Mouse (Mus musculus): ENCODE measurements around the gene Camkv. TPM values are rescaled to one million over a fixed set of nuclear protein-coding genes. Genes with fewer than 3 reads are reported as not detected.

The Camkv gene
- polyA plus RNA-seq, 1 experiment from 2014 or later = 25.1 TPM

DNA sequence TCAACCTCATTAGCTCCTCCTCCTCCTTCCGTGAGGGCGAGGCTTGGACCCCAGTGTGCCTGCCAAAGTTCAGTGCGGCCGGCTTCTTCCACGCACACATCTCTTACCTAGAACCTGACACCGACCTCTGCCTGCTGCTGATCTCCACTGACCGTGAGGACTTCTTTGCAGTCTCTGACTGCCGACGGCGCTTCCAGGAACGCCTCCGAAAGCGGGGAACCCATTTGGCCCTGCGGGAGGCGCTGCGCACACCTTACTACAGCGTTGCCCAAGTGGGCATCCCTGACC is 33.9 kb upstream of the Camkv start:
- Histone ChIP-seq H3K4me1 (ENCODE audit: control insufficient read depth, insufficient read depth, low read length) (peaks cover 12% of the 10 kb centered on the region), H3K9ac (ENCODE audit: low read length) (peak overlapping the region; percentile 48), H3K4me2 (ENCODE audit: low read length) (peak overlapping the region; percentile 55), H3K27ac (ENCODE audit: low read depth, low read length) (no peak overlapping the region), H3K36me3 (ENCODE audit: control insufficient read depth, insufficient read depth, low read length) (peaks cover 25% of the 10 kb centered on the region), H3K27me3 (replicated peaks; ENCODE audit: control insufficient read depth, insufficient read depth, low read length) (peaks cover 4% of the 10 kb centered on the region; the same call in 1 of the 2 replicates), H3K4me3 (ENCODE audit: low read depth, low read length) (peak overlapping the region; percentile 21), H3K9me3 (replicated peaks; ENCODE audit: control insufficient read depth, low read length) (no peaks in the 10 kb centered on the region)
- DNase-seq (ENCODE audit: low spot score) = no peak
- ATAC-seq = no peak; the same call in 1 of the 2 replicates
- WGBS = 5% methylated on average over 17 of the region's 17 CpGs

DNA sequence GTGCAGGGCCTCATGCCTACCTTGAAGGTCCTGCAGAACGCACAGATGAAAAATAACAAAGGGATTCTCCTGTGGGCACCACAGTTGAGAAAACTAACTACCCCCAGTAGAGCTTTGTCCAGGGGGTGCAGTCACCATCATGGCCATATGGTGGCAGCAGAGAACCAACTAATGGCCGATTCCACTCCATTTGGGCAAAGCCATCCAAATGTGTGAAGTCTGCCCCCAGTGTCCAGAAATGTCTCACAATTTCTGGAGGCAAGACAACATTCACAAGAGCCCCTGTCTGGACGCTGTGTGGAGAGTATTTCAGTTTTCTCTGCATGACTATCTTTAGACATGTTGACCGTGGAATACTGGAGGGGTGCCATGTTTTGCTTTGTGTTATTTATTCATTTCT is 30.7 kb upstream of the Camkv start:
- peak; percentile 49 for ATAC-seq
- Histone ChIP-seq H3K9ac (ENCODE audit: low read length) (no peak overlapping the region), H3K4me3 (ENCODE audit: low read depth, low read length) (no peak overlapping the region), H3K27me3 (replicated peaks; ENCODE audit: control insufficient read depth, insufficient read depth, low read length) (peaks cover 3% of the 10 kb centered on the region; the same call in 1 of the 2 replicates), H3K36me3 (ENCODE audit: control insufficient read depth, insufficient read depth, low read length) (peaks cover 11% of the 10 kb centered on the region), H3K4me2 (ENCODE audit: low read length) (no peak overlapping the region), H3K4me1 (ENCODE audit: control insufficient read depth, insufficient read depth, low read length) (peaks cover 16% of the 10 kb centered on the region), H3K27ac (ENCODE audit: low read depth, low read length) (no peak overlapping the region), H3K9me3 (replicated peaks; ENCODE audit: control insufficient read depth, low read length) (no peaks in the 10 kb centered on the region)
- DNase-seq (ENCODE audit: low spot score) = peak; percentile 91
- 4% methylated on average over 4 of the region's 4 CpGs for WGBS

DNA sequence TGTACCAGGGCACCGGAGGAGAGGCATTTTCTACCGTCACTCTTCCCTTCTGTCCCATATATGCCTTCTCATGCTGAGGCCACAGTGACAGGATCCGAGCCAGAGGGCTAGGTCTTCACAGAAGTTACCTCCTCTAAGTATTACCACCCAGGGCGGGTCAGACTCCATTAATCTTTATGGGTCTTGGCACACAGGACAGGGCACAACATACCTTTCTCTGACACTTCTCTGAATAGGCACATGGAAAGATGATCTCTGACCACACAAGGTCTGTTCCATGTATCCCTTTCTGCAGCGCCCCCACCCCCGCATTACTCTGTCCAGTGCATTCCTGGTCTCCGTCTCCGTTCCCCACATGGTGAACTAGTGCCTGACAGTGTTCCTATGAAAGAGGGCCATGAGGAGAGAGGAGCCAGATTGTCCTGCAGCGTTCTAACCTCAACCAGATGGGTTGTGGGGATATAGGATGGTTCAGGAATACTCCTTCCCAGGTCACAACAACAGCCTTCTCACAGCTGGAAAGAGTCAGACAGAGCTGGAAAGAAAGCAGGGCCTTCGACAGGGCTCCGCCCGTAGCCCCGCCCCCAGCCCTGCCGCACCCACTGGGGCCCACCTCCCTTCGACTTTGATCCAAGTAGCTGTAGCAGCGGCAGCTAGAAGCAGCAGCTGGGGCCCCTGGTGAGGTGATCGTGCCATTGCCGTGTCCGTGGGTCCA is 29.1 kb upstream of the Camkv start, which contains the start of gene Mst1r:
Mst1r (plus strand) TSS at position 622 of the 715 bp plus-strand sequence.
- Histone ChIP-seq H3K9me3 (replicated peaks; ENCODE audit: control insufficient read depth, low read length) (no peaks in the 10 kb centered on the region), H3K36me3 (ENCODE audit: control insufficient read depth, insufficient read depth, low read length) (peaks cover 4% of the 10 kb centered on the region), H3K4me1 (ENCODE audit: control insufficient read depth, insufficient read depth, low read length) (peaks cover 8% of the 10 kb centered on the region), H3K27me3 (replicated peaks; ENCODE audit: control insufficient read depth, insufficient read depth, low read length) (no peaks in the 10 kb centered on the region), H3K27ac (ENCODE audit: low read depth, low read length) (no peak within 1 kb of the TSS), H3K9ac (ENCODE audit: low read length) (peak within 1 kb of the TSS; percentile 43; the same call in 1 of the 2 replicates), H3K4me2 (ENCODE audit: low read length) (peak within 1 kb of the TSS; percentile 49), H3K4me3 (ENCODE audit: low read depth, low read length) (0 out of 2 replicates have a peak within 1 kb of the TSS, but pooled peaks have one; percentile 10)
- WGBS = 24% methylated on average over 19 of the region's 19 CpGs
- DNase-seq (ENCODE audit: low spot score) (peak; percentile 47), ATAC-seq (0 out of 2 replicates have a peak, but pooled peaks have one; percentile 29)

DNA sequence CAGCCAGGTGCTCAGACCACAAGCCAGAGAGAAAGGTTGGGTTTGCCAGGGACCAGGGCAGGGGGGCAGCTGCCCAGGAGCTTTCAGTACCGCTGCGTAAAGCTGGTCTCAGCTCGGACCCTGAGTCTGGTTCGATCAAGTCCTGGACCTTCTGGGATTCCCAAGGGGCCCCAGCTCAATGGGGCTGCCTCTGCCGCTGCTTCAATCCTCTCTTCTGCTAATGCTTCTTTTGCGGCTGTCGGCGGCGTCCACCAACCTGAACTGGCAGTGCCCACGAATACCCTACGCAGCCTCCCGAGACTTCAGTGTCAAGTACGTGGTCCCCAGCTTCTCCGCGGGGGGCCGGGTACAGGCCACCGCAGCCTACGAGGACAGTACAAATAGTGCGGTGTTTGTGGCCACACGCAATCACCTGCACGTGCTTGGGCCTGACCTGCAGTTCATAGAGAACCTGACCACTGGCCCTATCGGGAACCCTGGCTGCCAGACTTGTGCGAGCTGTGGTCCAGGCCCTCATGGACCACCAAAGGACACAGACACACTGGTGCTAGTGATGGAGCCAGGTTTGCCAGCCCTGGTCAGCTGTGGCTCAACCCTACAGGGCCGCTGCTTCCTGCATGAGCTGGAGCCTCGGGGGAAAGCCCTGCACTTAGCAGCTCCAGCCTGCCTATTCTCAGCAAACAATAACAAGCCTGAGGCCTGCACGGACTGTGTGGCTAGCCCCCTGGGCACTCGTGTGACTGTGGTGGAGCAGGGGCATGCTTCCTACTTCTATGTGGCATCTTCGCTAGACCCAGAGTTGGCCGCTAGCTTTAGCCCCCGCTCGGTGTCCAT is 28.3 kb upstream of the Camkv start:
- ATAC-seq = 0 out of 2 replicates have a peak, but pooled peaks have one; percentile 2
- peaks cover 4% of the 10 kb centered on the region for H3K36me3 ChIP-seq (ENCODE audit: control insufficient read depth, insufficient read depth, low read length)
- H3K9me3 ChIP-seq (replicated peaks; ENCODE audit: control insufficient read depth, low read length) = no peaks in the 10 kb centered on the region
- no peaks in the 10 kb centered on the region for H3K27me3 ChIP-seq (replicated peaks; ENCODE audit: control insufficient read depth, insufficient read depth, low read length)
- H3K4me1 ChIP-seq (ENCODE audit: control insufficient read depth, insufficient read depth, low read length) = peaks cover 6% of the 10 kb centered on the region; the same call in 1 of the 2 replicates
- no peak overlapping the region for H3K27ac ChIP-seq (ENCODE audit: low read depth, low read length)
- WGBS = 45% methylated on average over 31 of the region's 31 CpGs
- 0 out of 2 replicates have a peak overlapping the region, but pooled peaks have one; percentile 10 for H3K4me3 ChIP-seq (ENCODE audit: low read depth, low read length)
- peak overlapping the region; percentile 49 for H3K4me2 ChIP-seq (ENCODE audit: low read length)
- no peak for DNase-seq (ENCODE audit: low spot score)
- peak overlapping the region; percentile 43; the same call in 1 of the 2 replicates for H3K9ac ChIP-seq (ENCODE audit: low read length)

DNA sequence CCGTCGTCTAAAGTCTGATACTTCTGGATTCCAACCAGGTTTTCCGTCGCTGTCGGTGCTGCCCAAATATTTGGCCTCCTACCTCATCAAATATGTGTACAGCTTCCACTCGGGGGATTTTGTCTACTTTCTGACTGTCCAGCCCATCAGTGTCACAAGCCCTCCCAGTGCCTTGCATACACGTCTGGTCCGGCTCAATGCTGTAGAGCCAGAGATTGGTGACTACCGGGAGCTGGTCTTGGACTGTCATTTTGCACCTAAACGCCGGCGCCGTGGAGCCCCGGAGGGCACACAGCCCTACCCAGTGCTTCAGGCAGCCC is 27.7 kb upstream of the Camkv start:
- ATAC-seq (no peak), DNase-seq (ENCODE audit: low spot score) (no peak)
- no peaks in the 10 kb centered on the region for H3K9me3 ChIP-seq (replicated peaks; ENCODE audit: control insufficient read depth, low read length)
- no peaks in the 10 kb centered on the region for H3K27me3 ChIP-seq (replicated peaks; ENCODE audit: control insufficient read depth, insufficient read depth, low read length)
- H3K36me3 ChIP-seq (ENCODE audit: control insufficient read depth, insufficient read depth, low read length) = peaks cover 2% of the 10 kb centered on the region
- no peak overlapping the region for H3K27ac ChIP-seq (ENCODE audit: low read depth, low read length)
- WGBS = 85% methylated on average over 14 of the region's 14 CpGs
- no peak overlapping the region for H3K4me2 ChIP-seq (ENCODE audit: low read length)
- H3K4me1 ChIP-seq (ENCODE audit: control insufficient read depth, insufficient read depth, low read length) = peaks cover 6% of the 10 kb centered on the region; the same call in 1 of the 2 replicates
- no peak overlapping the region for H3K9ac ChIP-seq (ENCODE audit: low read length)
- no peak overlapping the region for H3K4me3 ChIP-seq (ENCODE audit: low read depth, low read length)

GRCm38 (mm10) chr9:107908410-107909158 is 26.9 kb upstream of the Camkv start:
- Histone ChIP-seq H3K4me3 (ENCODE audit: low read depth, low read length) (no peak overlapping the region), H3K9ac (ENCODE audit: low read length) (no peak overlapping the region), H3K4me1 (ENCODE audit: control insufficient read depth, insufficient read depth, low read length) (peaks cover 6% of the 10 kb centered on the region; the same call in 1 of the 2 replicates), H3K27me3 (replicated peaks; ENCODE audit: control insufficient read depth, insufficient read depth, low read length) (no peaks in the 10 kb centered on the region), H3K27ac (ENCODE audit: low read depth, low read length) (no peak overlapping the region), H3K9me3 (replicated peaks; ENCODE audit: control insufficient read depth, low read length) (no peaks in the 10 kb centered on the region), H3K4me2 (ENCODE audit: low read length) (no peak overlapping the region), H3K36me3 (ENCODE audit: control insufficient read depth, insufficient read depth, low read length) (no peaks in the 10 kb centered on the region)
- DNase-seq (ENCODE audit: low spot score) = no peak
- no peak for ATAC-seq
- WGBS = 23% methylated on average over 18 of the region's 18 CpGs

GRCm38 (mm10) chr9:107910025-107910769 is 25.3 kb upstream of the Camkv start:
- Histone ChIP-seq H3K4me3 (ENCODE audit: low read depth, low read length) (no peak overlapping the region), H3K4me2 (ENCODE audit: low read length) (no peak overlapping the region), H3K9ac (ENCODE audit: low read length) (no peak overlapping the region), H3K4me1 (ENCODE audit: control insufficient read depth, insufficient read depth, low read length) (peaks cover 6% of the 10 kb centered on the region; the same call in 1 of the 2 replicates), H3K9me3 (replicated peaks; ENCODE audit: control insufficient read depth, low read length) (no peaks in the 10 kb centered on the region), H3K27me3 (replicated peaks; ENCODE audit: control insufficient read depth, insufficient read depth, low read length) (no peaks in the 10 kb centered on the region), H3K27ac (ENCODE audit: low read depth, low read length) (no peak overlapping the region), H3K36me3 (ENCODE audit: control insufficient read depth, insufficient read depth, low read length) (no peaks in the 10 kb centered on the region)
- WGBS = 88% methylated on average over 15 of the region's 15 CpGs
- DNase-seq (ENCODE audit: low spot score) = no peak
- no peak for ATAC-seq

DNA sequence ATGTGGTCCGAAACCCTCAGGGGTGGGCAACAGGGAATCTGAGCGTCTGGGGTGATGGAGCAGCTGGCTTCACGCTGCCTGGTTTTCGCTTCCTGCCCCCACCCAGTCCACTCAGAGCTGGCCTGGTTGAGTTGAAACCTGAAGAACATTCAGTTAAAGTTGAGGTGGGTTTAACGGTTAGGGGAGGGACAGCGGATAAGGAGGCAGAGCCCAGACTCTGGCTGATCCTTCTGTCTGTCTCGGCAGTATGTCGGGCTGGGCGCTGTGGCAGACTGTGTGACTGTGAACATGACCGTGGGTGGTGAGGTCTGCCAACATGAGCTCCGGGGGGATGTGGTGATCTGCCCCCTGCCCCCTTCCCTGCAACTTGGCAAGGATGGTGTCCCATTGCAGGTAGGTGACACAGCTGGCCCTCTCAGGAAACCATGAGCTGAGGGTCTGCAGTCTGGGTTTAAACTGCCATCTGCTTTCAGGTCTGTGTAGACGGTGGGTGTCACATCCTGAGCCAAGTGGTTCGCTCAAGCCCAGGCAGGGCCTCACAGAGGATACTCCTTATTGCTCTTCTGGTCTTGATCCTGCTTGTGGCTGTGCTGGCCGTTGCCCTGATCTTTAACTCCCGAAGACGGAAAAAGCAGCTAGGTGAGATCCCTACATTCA is 20.6 kb upstream of the Camkv start:
- Histone ChIP-seq H3K4me1 (ENCODE audit: control insufficient read depth, insufficient read depth, low read length) (0 out of 2 replicates have a peak, but pooled peaks cover 4% of the 10 kb centered on the region), H3K4me3 (ENCODE audit: low read depth, low read length) (no peak overlapping the region), H3K4me2 (ENCODE audit: low read length) (no peak overlapping the region), H3K27me3 (replicated peaks; ENCODE audit: control insufficient read depth, insufficient read depth, low read length) (no peaks in the 10 kb centered on the region), H3K9me3 (replicated peaks; ENCODE audit: control insufficient read depth, low read length) (no peaks in the 10 kb centered on the region), H3K27ac (ENCODE audit: low read depth, low read length) (no peak overlapping the region), H3K9ac (ENCODE audit: low read length) (no peak overlapping the region), H3K36me3 (ENCODE audit: control insufficient read depth, insufficient read depth, low read length) (no peaks in the 10 kb centered on the region)
- DNase-seq (ENCODE audit: low spot score) (no peak), ATAC-seq (no peak)
- 87% methylated on average over 16 of the region's 16 CpGs for WGBS

Measured in forebrain, embryonic 14.5 days (tissue).